ENCODE assay signal across 7 mouse cellular contexts in the genomic region with DNA sequence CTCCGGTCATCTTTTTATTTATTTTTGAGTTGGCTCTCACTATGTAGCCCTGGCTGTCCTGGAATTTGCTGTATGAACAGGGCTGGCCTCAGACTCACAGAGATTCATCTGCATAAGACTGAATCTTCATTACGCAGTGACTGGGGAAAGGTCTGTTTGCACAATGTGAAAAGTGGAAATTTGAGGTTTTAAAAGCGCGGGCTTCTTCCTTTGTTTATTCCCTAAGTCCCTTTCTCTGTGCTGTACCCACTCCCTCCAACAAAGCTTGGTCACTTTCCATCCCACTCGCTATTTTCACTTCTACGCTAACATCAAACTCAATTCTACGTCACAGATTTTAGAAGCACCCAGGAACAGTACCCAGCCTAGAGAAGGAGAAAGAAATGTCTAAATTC. TPM values are rescaled to one million over a fixed set of nuclear protein-coding genes. Genes with fewer than 3 reads are reported as not detected.
DNase-seq lines count a peak whose midpoint lies in the region; ATAC-seq and TF ChIP-seq lines count a peak whose summit lies in the region.

No protein-coding gene starts in this region.

- H3K27ac ChIP-seq in lung, postnatal 0 days (ENCODE audit: low read length) = peak overlapping the region; percentile 90
- H3K27ac ChIP-seq in forebrain, embryonic 14.5 days (ENCODE audit: low read depth, low read length) = peak overlapping the region; percentile 93
- peak overlapping the region; percentile 95 for H3K27ac ChIP-seq in limb, embryonic 14.5 days (replicated peaks; ENCODE audit: low read depth, low read length)
- peak overlapping the region; percentile 97 for H3K27ac ChIP-seq in stomach, embryonic 14.5 days (ENCODE audit: low read length)

- TF ChIP-seq EP300 in lung, postnatal 0 days (IDR thresholded peaks at IDR 0.05) = no peak

- H3K9ac ChIP-seq in lung, postnatal 0 days (replicated peaks; ENCODE audit: low read depth) = peak overlapping the region; percentile 5
- peak overlapping the region; percentile 75 for H3K9ac ChIP-seq in forebrain, embryonic 14.5 days (ENCODE audit: low read length)
- peak overlapping the region; percentile 65 for H3K9ac ChIP-seq in limb, embryonic 14.5 days (ENCODE audit: low read depth, low read length, severe bottlenecking)
- H3K9ac ChIP-seq in stomach, embryonic 14.5 days (replicated peaks; ENCODE audit: low read depth, low read length) = peak overlapping the region; percentile 31

- H3K4me2 ChIP-seq in lung, postnatal 0 days (replicated peaks; ENCODE audit: low read depth, low read length) = peak overlapping the region; percentile 70
- peak overlapping the region; percentile 70 for H3K4me2 ChIP-seq in forebrain, embryonic 14.5 days (ENCODE audit: low read length)
- peak overlapping the region; percentile 68 for H3K4me2 ChIP-seq in limb, embryonic 14.5 days (replicated peaks; ENCODE audit: low read depth, low read length, severe bottlenecking)
- peak overlapping the region; percentile 73 for H3K4me2 ChIP-seq in stomach, embryonic 14.5 days (replicated peaks; ENCODE audit: low read depth, low read length)

- no peaks in the 10 kb centered on the region for H3K9me3 ChIP-seq in lung, postnatal 0 days (ENCODE audit: low read length)
- H3K9me3 ChIP-seq in forebrain, embryonic 14.5 days (replicated peaks; ENCODE audit: control insufficient read depth, low read length) = no peaks in the 10 kb centered on the region; the same call in 1 of the 2 replicates
- peaks cover 5% of the 10 kb centered on the region for H3K9me3 ChIP-seq in limb, embryonic 14.5 days (ENCODE audit: control insufficient read depth, low read length)
- H3K9me3 ChIP-seq in stomach, embryonic 14.5 days (ENCODE audit: control insufficient read depth, low read depth, low read length) = peaks cover 4% of the 10 kb centered on the region; the same call in 1 of the 2 replicates

- no peak for TF ChIP-seq CTCF in lung, postnatal 0 days (IDR thresholded peaks at IDR 0.05)

- no peaks in the 10 kb centered on the region for H3K36me3 ChIP-seq in lung, postnatal 0 days (ENCODE audit: insufficient read depth, low read length)
- H3K36me3 ChIP-seq in forebrain, embryonic 14.5 days (ENCODE audit: control insufficient read depth, insufficient read depth, low read length) = no peaks in the 10 kb centered on the region
- H3K36me3 ChIP-seq in limb, embryonic 14.5 days (ENCODE audit: control insufficient read depth, insufficient read depth, low read length) = no peaks in the 10 kb centered on the region
- H3K36me3 ChIP-seq in stomach, embryonic 14.5 days (ENCODE audit: control insufficient read depth, insufficient read depth, low read length) = no peaks in the 10 kb centered on the region

- DNase-seq in lung, postnatal 0 days (ENCODE audit: low spot score) = no peak
- DNase-seq in lung, postnatal 36 days = no peak
- DNase-seq in forebrain, embryonic 14.5 days (ENCODE audit: low spot score) = no peak
- no peak for DNase-seq in limb, embryonic 14.5 days (ENCODE audit: low spot score)
- DNase-seq in thymus, postnatal 0 days (ENCODE audit: low spot score) = no peak
- DNase-seq in right cerebral cortex, adult 18-20 months = no peak

- WGBS in lung, postnatal 0 days = 13% methylated on average over 7 of the region's 7 CpGs
- WGBS in forebrain, embryonic 14.5 days = 54% methylated on average over 7 of the region's 7 CpGs
- 38% methylated on average over 7 of the region's 7 CpGs for WGBS in limb, embryonic 14.5 days
- 14% methylated on average over 7 of the region's 7 CpGs for WGBS in stomach, embryonic 14.5 days

- H3K4me3 ChIP-seq in lung, postnatal 0 days (ENCODE audit: low read depth, low read length) = peak overlapping the region; percentile 37
- peak overlapping the region; percentile 46 for H3K4me3 ChIP-seq in forebrain, embryonic 14.5 days (ENCODE audit: low read depth, low read length)
- peak overlapping the region; percentile 45 for H3K4me3 ChIP-seq in limb, embryonic 14.5 days (replicated peaks; ENCODE audit: low read length)
- H3K4me3 ChIP-seq in stomach, embryonic 14.5 days (ENCODE audit: low read depth, low read length) = peak overlapping the region; percentile 49

- ATAC-seq in lung, postnatal 0 days = no peak
- no peak for ATAC-seq in forebrain, embryonic 14.5 days
- no peak for ATAC-seq in limb, embryonic 14.5 days (ENCODE audit: low FRiP score, low read depth)
- no peak for ATAC-seq in stomach, embryonic 14.5 days (ENCODE audit: insufficient number of reproducible peaks, insufficient read depth, low FRiP score, low read depth)

- no peak for TF ChIP-seq POLR2A in limb, embryonic 14.5 days (IDR thresholded peaks at IDR 0.05; ENCODE audit: borderline replicate concordance, extremely low read depth, insufficient read depth, insufficient read length)

- H3K4me1 ChIP-seq in lung, postnatal 0 days (ENCODE audit: insufficient read depth, low read depth, low read length) = no peaks in the 10 kb centered on the region
- H3K4me1 ChIP-seq in forebrain, embryonic 14.5 days (ENCODE audit: control insufficient read depth, insufficient read depth, low read length) = peaks cover 14% of the 10 kb centered on the region
- H3K4me1 ChIP-seq in limb, embryonic 14.5 days (ENCODE audit: control insufficient read depth, insufficient read depth, low read length) = peaks cover 17% of the 10 kb centered on the region
- H3K4me1 ChIP-seq in stomach, embryonic 14.5 days (ENCODE audit: control insufficient read depth, insufficient read depth, low read length) = peaks cover 13% of the 10 kb centered on the region

- H3K27me3 ChIP-seq in lung, postnatal 0 days (replicated peaks; ENCODE audit: insufficient read depth, low read length) = no peaks in the 10 kb centered on the region
- no peaks in the 10 kb centered on the region for H3K27me3 ChIP-seq in forebrain, embryonic 14.5 days (replicated peaks; ENCODE audit: control insufficient read depth, insufficient read depth, low read length)
- H3K27me3 ChIP-seq in limb, embryonic 14.5 days (ENCODE audit: control insufficient read depth, insufficient read depth, low read length) = no peaks in the 10 kb centered on the region
- no peaks in the 10 kb centered on the region for H3K27me3 ChIP-seq in stomach, embryonic 14.5 days (ENCODE audit: control insufficient read depth, insufficient read depth, low read length)

RNA-seq across cellular contexts. Expression of a gene that starts 0.6 kb away (rescaled TPM):
- 0.78 and 1.2 TPM in 2 replicates for polyA plus RNA-seq in lung, postnatal 0 days (2015; fragmentation: Nextera tagmentation; extraction: Ambion mirVana)
- 8.4 TPM in 1 of 2 replicates, not detected in the other for polyA plus RNA-seq in forebrain, embryonic 14.5 days (2014; fragmentation: Nextera tagmentation; extraction: Ambion mirVana)
- not detected in 2 replicates for polyA plus RNA-seq in limb, embryonic 14.5 days (2012; rRNA removed)
- not detected in 2 replicates for polyA plus RNA-seq in limb, embryonic 14.5 days (2014; fragmentation: Nextera tagmentation; extraction: Ambion mirVana)
- not detected in 2 replicates for polyA plus RNA-seq in stomach, embryonic 14.5 days (2014; fragmentation: Nextera tagmentation; extraction: Ambion mirVana)
- 0.79 TPM in 1 of 2 replicates, not detected in the other for polyA plus RNA-seq in thymus, postnatal 0 days (2015; fragmentation: Nextera tagmentation; extraction: Ambion mirVana)

Comparison
In these comparisons a context has a peak if more than half of its experiments do, and no peak if none do; other contexts are left out.
1. H3K9ac ChIP-seq: peak in every context shown above with its lines; median percentile 75 in forebrain, embryonic 14.5 days; 65 in limb, embryonic 14.5 days; 31 in stomach, embryonic 14.5 days; 5 in lung, postnatal 0 days.